Mouse (Mus musculus) c-Kit-negative CD71-positive TER-119-positive erythroid progenitor cells, embryonic 14.5 days (primary cell): ENCODE results near the gene Cept1.

Source experiments
- DNase-seq: peaks from one replicate; pipeline ENCODE4 v3.0.0-alpha.2; 2013; ENCODE audit warnings: low read depth, low spot score

Cept1 gene

GRCm38 (mm10) chr3:106495346-106496044 is 52.1 kb downstream of the Cept1 start:
- DNase-seq: no peak

- DNase-seq: no peak
These were observed 53.1 kb downstream of the Cept1 start for GRCm38 (mm10) chr3:106494417-106494950.

- DNase-seq: no peak
These were observed 53.7 kb downstream of the Cept1 start for GRCm38 (mm10) chr3:106493882-106494281.

- no peak for DNase-seq
These were observed 54.4 kb downstream of the Cept1 start for GRCm38 (mm10) chr3:106493202-106493601.

GRCm38 (mm10) chr3:106492723-106493122 is 54.9 kb downstream of the Cept1 start:
- no peak for DNase-seq

GRCm38 (mm10) chr3:106490239-106490638 is 57.4 kb downstream of the Cept1 start:
- DNase-seq: no peak

GRCm38 (mm10) chr3:106487551-106487950 is 60.1 kb downstream of the Cept1 start:
- no peak for DNase-seq

GRCm38 (mm10) chr3:106485810-106486209 is 61.8 kb downstream of the Cept1 start:
- DNase-seq: no peak

GRCm38 (mm10) chr3:106484861-106485260 is 62.7 kb downstream of the Cept1 start:
- DNase-seq: no peak

- no peak for DNase-seq
These were observed 63.7 kb downstream of the Cept1 start for GRCm38 (mm10) chr3:106483796-106484405.

- DNase-seq: no peak
These were observed 64.3 kb downstream of the Cept1 start for GRCm38 (mm10) chr3:106483297-106483696.

GRCm38 (mm10) chr3:106482281-106483081 is 65.1 kb downstream of the Cept1 start, which contains the start of gene Dennd2d:
Gene Dennd2d, plus strand, starts transcription at chr3:106482405.
- no peak for DNase-seq

- DNase-seq: no peak
These were observed 70.7 kb downstream of the Cept1 start for GRCm38 (mm10) chr3:106476863-106477262.

- DNase-seq: no peak
These were observed 73.4 kb downstream of the Cept1 start for GRCm38 (mm10) chr3:106474210-106474609.

GRCm38 (mm10) chr3:106464750-106465149 is 82.9 kb downstream of the Cept1 start:
- no peak for DNase-seq

GRCm38 (mm10) chr3:106462493-106462892 is 85.1 kb downstream of the Cept1 start:
- no peak for DNase-seq

- DNase-seq: no peak
These were observed 85.5 kb downstream of the Cept1 start for GRCm38 (mm10) chr3:106462059-106462470.

GRCm38 (mm10) chr3:106457298-106457869 is 90.2 kb downstream of the Cept1 start:
- DNase-seq: no peak

- no peak for DNase-seq
These were observed 95.0 kb downstream of the Cept1 start for GRCm38 (mm10) chr3:106452616-106453015.
